Mouse (Mus musculus): ENCODE measurements around the gene Tet3.

- TF ChIP-seq CTCF (IDR thresholded peaks at IDR 0.05; ENCODE audit: low read depth) = no peak
- no peak for TF ChIP-seq EP300 (IDR thresholded peaks at IDR 0.05; ENCODE audit: low read depth)
Measured at GRCm38 (mm10) chr6:83482418-83483085, 23.7 kb upstream of the Tet3 start.

Data from liver, postnatal 0 days (tissue).